Mouse (Mus musculus): ENCODE results near the gene Gnl3.
A peak's percentile ranks its signal among the peaks of the same experiment; 100 is the strongest.

The Gnl3 gene

GRCm38 (mm10) chr14:31018860-31019291 is at the start of gene Gnl3, which contains the start of gene Pbrm1:
Gnl3 (minus strand) TSS chr14:31019152.
Pbrm1 (plus strand) TSS chr14:31019138.
- peak; percentile 95 to 97 for DNase-seq

GRCm38 (mm10) chr14:31062277-31062676 is 43.3 kb upstream of the Gnl3 start:
- DNase-seq: no peak

- DNase-seq: no peak
Observed at GRCm38 (mm10) chr14:31045817-31046216, 26.9 kb upstream of the Gnl3 start.

- DNase-seq: no peak
Observed at GRCm38 (mm10) chr14:31045296-31045695, 26.3 kb upstream of the Gnl3 start.

GRCm38 (mm10) chr14:31025785-31026184 is 6.8 kb upstream of the Gnl3 start:
- DNase-seq: peak; percentile 9 to 13

GRCm38 (mm10) chr14:31022579-31022978 is 3.6 kb upstream of the Gnl3 start:
- no peak for DNase-seq

- peak; percentile 82 to 92 for DNase-seq
Observed at GRCm38 (mm10) chr14:31019331-31020205, 616 bp upstream of the Gnl3 start.

- DNase-seq: peak; percentile 5 to 16
Observed at GRCm38 (mm10) chr14:31017854-31018253, 1.1 kb downstream of the Gnl3 start.

GRCm38 (mm10) chr14:31016063-31016462 is 2.9 kb downstream of the Gnl3 start:
- no peak for DNase-seq

- DNase-seq: no peak
Observed at GRCm38 (mm10) chr14:31013928-31014327, 5.0 kb downstream of the Gnl3 start.

GRCm38 (mm10) chr14:31011588-31011987 is 7.4 kb downstream of the Gnl3 start:
- DNase-seq: no peak

GRCm38 (mm10) chr14:31006779-31007178 is 12.2 kb downstream of the Gnl3 start:
- DNase-seq: no peak

GRCm38 (mm10) chr14:31004527-31004926 is 14.4 kb downstream of the Gnl3 start:
- no peak for DNase-seq

- peak; percentile 85 to 88 for DNase-seq
Observed at GRCm38 (mm10) chr14:31001307-31002205, 17.4 kb downstream of the Gnl3 start, which contains the start of the genes Glt8d1 and Spcs1. Glt8d1 (plus strand) TSS chr14:31001400. Spcs1 (minus strand) TSS chr14:31001672.

- no peak for DNase-seq
Observed at GRCm38 (mm10) chr14:31000816-31001306, 18.1 kb downstream of the Gnl3 start.

GRCm38 (mm10) chr14:31000356-31000755 is 18.6 kb downstream of the Gnl3 start:
- DNase-seq: no peak

- DNase-seq: no peak
Observed at GRCm38 (mm10) chr14:30996417-30996816, 22.5 kb downstream of the Gnl3 start.

- DNase-seq: no peak
Observed at GRCm38 (mm10) chr14:30976222-30976621, 42.7 kb downstream of the Gnl3 start.

GRCm38 (mm10) chr14:30974204-30974603 is 44.7 kb downstream of the Gnl3 start:
- no peak for DNase-seq

All from thymus, postnatal 36 days (tissue).